Mouse (Mus musculus): ENCODE data around the gene Map6.

Gene Map6

DNA sequence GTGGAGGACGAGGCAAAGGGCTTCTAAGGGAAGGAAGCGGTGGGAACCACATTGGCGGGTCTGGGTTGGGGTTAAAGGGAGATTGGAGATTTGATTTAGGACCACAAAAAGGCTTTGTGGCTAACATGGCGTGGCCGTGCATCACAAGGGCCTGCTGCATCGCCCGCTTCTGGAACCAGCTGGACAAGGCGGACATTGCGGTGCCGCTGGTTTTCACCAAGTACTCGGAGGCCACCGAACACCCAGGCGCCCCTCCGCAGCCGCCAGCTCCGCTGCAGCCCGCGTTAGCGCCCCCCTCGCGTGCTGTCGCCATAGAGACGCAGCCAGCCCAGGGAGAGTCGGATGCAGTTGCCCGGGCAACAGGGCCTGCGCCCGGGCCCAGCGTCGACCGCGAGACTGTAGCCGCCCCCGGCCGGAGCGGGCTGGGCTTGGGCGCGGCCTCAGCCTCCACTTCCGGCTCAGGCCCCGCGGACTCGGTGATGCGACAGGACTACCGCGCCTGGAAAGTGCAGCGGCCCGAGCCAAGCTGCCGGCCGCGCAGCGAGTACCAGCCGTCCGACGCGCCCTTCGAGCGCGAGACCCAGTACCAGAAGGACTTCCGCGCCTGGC, 754 bp downstream of the Map6 start:
- peak; percentile 98 for DNase-seq

DNA sequence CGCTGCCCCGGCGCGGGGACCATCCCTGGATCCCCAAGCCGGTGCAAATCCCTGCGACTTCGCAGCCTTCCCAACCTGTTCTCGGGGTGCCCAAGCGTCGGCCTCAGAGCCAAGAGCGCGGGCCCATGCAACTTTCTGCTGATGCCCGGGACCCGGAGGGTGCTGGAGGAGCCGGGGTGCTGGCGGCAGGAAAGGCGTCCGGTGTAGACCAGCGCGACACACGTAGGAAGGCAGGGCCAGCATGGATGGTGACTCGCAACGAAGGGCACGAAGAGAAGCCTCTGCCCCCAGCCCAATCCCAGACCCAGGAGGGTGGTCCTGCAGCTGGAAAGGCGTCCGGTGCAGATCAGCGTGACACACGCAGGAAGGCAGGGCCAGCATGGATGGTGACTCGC, 1.3 kb downstream of the Map6 start:
- no peak for DNase-seq

DNA sequence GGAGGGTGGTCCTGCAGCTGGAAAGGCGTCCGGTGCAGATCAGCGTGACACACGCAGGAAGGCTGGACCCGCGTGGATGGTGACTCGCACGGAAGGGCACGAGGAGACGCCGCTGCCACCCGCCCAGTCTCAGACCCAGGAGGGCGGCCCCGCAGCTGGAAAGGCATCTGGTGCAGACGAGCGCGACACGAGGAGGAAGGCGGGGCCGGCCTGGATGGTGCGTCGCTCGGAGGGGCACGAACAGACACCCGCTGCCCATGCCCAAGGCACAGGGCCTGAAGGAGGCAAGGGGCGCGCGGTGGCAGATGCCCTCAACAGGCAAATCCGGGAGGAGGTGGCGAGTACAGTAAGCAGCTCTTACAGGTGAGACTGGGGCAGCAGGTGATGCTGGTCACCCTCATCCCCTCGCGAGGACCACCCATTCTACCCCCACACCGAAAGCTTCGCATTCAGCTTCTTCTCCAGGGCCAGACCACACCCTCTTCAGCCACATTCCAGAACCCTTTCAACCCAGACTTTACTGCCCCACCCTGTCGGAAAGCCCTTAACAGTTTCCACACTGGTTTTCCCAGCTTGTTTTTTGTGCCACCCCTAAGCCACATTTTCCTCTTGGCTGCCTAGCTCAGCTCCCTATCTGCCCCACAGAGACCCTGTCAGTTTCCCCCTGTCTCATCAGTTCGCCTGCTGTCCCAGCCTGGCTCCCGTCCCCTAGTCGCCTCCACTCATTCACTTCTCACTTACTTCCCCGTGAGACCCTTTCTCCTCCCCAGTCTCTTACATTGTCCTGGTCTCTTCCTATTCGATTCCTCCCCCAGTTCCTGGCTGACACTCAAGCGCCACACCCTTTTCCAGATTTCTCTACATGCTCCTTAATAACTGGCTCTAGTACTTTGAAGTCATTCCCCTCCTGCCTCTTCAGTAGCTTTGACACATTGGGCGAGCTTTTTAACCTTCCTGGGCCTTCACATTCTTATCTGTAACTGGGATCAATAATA, 2.0 kb downstream of the Map6 start:
- DNase-seq, result peak; percentile 93

DNA sequence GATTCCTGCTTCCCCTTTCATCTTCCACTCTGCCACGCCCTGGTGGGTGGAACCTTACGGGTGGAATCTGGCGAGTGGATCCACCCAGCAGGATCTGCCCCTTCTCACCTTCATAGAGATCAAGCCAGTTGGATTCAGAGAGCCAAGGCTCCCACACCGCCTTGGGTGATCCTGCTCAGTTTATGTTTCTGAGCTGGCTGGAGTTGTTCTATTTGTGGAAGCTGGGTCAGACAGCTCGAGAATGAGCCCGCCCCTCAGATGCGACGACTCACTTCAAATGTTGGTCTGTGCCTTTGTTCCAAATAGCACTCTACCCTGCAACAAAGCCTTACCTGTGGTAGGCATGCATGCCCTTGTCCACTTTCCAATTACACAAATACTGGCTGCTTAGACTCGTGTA, 4.4 kb downstream of the Map6 start:
- DNase-seq, result peak; percentile 89

DNA sequence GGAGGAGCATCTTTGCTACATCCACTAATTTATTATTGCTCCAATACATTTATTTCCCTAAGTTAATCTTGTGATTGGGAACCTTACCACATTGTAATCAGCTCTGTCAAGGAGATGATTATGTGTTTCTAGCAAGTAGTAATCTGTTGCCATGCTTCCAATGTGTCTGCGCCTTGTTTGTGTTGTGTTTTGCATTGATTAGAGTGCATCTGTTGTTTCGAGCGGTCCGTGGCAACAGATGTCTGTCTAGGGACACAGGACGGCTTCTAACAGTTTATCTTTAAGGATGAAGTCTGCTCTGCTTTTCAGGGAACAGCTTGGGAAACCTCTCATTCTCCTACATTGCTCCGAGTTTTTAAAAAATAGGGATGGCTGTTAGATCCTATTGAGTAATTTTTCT, 7.9 kb downstream of the Map6 start:
- DNase-seq, result no peak

DNA sequence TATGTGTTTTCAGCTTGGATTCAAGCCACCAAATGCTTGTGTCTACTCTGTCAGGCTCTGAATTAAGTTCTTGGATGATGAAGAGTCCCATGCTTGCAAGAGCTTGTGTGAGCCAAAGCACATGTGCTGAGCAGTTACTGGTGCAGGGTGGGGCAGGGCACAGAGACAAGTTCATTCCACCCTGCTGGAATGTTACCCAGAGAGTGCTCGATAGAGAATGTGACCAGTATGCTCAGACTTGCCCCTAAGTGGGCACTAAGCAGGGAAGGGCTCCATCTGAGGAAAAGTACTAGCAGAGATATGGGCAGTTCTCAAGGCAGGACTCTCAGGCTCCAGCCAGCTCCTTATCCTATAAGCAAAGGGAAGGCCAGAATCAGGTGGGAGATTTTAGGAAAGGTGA, 9.4 kb downstream of the Map6 start:
- no peak for DNase-seq

DNA sequence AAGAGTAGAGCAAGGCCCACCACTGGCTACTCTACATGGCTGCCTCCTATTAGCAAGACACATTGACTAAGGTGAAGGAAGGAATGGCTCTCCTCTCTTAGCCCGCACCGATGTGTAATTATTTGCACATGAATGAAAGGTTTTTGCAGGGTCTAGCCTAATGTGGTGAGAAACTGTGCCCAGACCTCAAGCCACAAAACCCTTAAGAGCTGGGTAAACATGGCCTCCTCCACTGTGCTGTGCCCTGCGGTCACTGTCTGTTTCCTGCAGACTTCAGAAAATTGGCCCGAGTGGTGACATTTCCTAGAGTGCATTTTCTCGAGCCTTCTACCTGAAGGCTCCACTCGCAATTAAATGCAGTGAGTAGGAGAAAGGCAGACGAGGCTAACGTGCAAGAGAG, 11.1 kb downstream of the Map6 start:
- no peak for DNase-seq

DNA sequence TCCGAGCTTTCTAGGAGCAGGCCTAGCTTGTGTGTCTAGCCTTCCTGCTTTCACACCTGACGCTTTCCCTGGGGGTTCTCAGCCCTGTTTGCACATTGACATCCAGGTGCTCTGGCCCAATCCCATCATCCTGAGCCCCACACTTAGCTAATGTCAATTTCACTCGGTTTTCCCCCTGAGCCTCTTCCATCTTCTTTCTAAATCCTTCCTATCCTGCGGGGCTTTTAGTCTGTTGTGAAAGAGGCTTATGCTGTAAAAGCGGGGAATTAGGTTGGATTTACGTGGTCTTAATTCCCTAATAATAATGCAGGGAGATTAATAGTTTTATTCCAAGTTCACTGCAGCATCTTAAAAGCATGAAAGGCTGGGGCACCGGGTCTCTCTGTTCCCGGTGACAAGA, 12.3 kb downstream of the Map6 start:
- DNase-seq, result no peak

DNA sequence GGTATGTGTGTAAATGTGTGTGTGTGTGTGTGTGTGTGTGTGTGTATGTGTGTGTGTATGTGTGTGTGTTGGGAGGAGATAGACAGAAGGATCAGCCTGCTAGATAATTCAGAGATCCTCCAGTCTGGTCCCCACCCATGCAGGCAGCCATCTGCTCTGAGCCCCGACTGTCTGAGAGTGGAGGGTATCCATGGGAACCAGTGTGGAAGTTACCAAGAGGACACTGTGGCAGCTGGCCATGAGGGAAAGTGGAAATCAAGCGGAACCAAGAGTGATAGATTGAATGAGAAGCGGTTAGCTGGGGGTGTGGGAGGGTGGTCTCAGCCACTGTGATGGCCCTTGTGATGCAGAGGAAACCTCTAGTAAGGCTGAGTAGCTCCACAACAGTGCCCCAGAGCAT, 20.0 kb downstream of the Map6 start:
- DNase-seq, result no peak

DNA sequence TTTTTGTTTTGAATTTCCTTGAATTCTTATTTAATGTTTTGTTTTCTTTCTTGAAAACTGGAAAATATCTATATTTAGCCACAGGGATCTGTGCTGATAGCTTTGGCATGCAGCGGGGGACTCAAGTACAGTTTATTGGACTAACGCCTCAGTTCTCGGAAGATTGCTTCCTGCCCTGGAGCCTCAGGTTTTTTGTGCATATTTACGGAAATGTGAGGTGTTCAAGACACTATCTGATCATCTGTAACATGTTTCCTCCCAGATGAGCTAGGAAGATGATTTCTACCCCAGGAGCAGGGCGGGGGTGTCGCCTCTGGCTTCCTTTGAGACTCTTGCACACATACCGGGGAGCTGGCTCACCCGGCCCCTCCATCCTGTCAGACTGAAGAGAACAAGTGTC, 22.8 kb downstream of the Map6 start:
- DNase-seq, result peak; percentile 96

DNA sequence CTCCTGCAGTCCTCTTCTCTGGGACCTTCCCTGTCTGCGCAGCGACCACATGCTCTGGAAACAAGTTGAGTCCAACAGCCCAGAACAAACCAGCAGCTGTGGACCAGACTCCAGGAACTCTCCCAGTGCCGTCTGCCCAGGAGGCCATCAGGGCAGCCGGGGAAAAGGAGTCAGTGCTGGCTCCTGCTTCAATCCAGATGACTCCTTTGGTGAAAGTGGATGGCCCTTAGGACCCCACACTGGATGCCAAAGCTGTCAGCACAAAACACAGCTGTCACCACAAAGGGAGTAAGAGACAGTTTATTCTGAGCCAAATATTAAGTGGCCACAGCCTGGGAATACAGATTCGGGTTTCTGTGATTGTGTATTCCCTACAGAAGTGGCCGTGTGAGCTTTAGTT, 23.7 kb downstream of the Map6 start:
- peak; percentile 93 for DNase-seq

DNA sequence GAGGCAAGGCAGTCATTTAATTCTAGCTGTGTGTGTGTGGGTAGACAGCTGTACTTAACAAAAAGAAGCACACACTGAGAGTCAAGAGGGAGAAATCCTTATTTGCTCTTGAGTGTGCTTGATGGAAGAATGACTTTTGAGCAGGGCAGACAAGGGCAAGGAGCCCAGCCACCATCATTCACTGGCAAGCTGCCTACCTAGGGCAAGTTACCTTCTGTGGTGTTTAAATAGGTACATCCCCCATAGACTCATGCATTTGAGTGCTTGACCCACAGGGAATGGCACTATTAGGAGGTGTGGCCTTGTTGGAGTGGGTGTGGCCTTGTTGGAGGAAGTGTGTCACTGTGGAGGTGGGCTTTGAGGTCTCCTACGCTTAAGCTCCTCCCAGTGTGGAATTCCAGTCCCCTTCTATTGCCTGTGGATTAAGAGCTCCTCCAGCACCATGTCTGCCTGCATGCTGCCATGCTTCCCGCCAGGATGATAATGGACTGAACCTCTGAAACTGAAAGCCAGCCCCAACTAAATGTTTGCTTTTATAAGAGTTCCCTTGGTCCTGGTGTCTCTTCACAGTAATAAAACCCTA, 27.0 kb downstream of the Map6 start:
- no peak for DNase-seq

DNA sequence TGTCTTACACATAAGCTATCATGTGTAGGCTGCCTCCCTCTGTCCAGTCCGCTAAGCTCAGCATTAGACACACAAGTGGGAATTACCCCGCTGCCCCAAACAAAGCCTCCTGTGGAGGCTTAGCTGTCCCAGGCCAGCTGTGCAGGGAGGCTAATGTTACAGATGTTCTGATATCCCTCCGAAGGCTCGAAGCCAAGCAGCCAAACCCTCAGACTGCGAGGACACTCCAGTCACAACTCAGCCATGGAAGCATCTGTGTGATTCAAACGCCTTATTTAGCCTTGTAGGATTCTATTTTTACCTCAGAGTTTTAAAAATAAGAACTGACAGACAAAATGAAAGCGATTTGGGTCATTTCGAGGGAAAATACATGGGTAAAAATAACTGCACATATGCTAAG, 27.9 kb downstream of the Map6 start:
- peak; percentile 94 for DNase-seq

DNA sequence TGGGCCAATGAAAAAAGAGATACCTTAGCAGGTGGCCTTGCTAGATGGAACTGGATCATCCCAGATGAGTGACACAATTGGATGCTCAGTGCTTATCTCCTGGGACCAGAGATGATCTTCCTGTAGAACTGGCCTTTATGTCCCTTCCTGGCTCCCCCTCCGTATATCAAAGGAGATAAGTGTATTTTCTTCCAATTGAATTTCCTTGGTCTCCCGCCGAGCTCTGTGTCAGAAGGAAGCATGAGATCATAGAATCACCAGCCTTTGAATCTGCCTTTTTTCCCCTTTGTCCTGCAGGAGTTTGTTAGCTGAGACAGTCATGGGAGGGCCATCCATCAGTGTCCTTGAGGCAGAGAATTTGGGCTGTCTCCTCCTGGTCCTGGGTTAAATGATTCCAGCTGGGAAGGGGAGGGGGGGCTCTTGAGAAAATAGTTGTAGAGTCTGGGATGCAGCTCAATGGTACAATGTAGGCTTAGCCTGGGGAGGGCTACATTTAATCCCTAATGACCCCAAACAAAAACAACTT, 33.5 kb downstream of the Map6 start:
- no peak for DNase-seq

DNA sequence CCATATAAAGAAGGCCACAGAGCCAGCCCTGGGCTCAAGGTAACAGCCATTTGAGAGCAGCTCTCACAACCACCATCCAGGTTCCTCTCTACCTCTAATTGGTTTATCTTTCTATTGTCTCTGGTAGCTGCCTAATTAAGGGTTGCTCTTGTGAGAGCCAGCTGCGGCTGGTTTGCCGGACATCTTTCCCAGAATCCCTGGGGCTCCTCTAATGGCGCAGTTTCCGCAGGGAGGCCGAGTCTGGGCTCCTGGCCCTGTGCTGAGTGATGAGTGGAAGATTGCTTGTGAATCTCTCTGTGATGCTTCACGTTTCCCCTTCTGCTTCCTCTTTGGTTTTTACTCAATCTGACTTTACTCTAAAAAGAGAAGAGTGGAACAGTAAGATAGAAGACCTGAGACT, 36.8 kb downstream of the Map6 start:
- DNase-seq, result peak; percentile 90

DNA sequence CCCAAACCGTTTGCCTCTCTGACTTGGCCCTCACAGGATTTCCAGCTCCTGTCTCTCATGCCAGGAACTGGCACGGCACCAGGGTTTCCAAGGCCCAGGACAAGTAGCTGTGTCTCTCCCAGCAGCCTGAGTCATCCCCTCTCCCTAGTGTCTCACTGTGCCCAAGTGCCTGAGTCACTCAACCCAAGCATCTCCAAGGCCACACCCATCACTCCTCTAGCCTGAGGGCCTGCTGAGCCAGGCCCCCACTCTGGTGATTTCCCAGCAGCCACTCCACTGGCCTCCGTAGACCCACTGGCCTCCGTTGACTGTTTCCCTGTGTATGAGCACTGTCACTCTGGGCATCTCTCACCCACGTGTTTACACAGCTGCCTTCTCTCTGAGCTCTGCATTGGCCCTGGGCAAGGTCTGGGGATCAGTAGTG, 37.7 kb downstream of the Map6 start:
- peak; percentile 98 for DNase-seq

DNA sequence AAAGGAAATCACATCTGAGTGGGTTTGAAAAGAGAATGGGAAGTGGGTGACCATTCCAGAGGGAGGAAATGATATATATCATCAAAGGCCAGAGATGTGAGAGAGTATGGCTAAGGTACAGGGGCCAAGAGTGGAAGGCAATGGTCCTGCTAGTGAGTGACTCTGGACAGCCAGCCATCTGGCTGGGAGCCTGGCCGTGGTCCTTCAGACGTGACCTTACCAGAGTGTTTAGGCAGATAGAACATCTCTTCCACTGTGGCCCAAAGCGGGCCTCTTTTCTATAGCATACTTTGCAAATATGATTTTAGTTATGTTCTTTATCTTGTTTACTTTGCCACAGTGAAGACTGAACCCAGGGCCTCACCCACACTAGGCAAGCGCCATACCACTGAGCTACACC, 38.4 kb downstream of the Map6 start:
- no peak for DNase-seq

DNA sequence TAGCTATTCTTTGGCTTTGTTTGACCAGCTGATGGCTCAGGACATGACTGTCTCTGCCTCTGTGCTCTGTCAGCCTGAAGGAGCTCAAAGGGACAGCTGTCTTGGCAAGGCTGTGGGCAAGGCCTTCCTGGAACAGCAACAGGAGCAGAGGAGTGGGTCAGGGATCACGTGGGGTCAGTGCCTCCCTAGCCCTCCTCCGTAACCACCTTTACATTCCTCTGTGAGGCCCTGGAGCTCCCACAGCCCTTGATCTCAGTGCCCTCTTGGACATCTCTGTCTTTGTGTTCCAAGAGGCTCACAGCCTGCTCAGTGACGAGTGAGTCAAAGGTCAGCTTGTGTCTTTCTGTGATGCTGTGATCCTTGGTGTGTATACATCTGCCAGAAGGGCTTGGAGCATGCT, 39.4 kb downstream of the Map6 start:
- DNase-seq, result no peak

DNA sequence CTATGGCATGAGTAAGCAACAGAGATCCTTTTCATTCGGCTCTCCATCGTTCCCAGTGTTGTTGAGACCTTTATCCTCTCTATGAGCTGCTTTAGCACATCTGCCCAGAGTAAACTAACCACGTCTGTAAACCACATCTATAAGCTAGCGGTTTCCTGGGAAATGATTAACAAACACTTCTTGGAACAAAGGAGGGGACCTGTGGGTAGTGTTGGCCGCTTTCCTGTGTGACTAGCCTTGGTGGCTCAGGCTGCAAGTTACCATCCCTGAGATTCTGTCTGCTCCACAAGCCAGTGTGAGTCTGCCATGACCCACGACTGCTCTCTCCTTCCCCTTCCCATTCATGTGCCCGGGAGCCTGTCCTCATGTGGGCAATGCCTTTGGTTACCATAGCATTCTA, 44.2 kb downstream of the Map6 start:
- no peak for DNase-seq

DNA sequence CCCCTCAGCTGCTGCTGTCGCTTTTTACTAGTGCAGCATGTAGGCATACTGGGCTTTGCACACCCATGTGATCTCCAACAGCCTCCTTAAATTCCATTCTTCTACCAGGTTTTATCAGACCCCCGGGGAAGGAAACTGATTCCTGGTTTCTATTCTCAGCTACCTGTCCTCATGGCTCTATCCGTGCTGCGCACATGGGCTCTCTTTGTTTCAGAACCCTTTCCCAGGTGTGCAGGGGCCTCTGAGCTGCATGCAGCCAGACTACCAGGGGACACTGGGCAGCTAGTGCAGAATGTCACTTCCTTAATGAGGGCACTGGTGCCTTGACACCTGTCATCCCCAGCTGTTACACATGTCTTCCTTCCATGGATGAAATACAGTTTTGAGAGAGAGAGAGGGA, 44.8 kb downstream of the Map6 start:
- no peak for DNase-seq

DNA sequence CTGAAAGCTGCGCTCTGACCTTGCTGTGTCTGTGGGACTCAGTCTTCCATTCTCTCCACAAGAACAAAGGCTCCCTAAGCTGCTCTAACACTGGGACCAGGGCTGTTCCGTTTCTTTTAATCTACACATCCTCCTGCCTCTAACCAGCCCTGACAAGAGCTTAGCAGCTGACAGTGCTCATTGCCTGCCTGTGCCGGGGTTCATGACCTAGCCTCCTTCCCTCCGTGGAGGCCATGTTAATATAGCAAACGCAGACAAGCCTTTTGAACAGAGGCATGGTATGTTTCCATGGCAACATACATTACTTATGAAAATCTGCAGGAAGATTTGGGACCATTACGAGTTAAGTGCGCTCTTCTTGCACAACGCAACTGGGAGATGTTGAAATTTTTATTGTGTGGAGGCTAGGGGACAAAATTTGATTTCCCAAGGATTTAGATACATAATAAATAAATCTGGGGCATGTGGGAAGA, 45.5 kb downstream of the Map6 start:
- DNase-seq, result no peak

DNA sequence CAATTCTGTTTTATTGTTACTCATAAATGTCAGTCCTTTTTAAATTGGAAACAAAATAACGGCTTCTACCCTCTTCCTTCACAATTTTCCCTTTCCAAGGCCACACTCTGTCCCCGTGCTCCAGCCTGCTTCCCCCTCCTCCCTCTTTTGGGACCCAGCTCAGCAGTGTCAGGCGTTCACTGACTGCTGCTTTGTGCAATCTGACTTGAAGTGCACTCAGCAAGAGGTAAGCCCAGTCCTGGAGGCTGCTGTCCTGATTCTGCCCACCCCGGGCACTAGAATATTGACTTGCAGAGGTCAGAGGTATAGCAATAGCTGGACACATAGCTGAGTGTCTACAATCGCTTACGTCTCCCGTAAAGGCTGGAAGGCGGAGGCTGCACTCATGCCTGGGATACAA, 46.0 kb downstream of the Map6 start:
- no peak for DNase-seq

DNA sequence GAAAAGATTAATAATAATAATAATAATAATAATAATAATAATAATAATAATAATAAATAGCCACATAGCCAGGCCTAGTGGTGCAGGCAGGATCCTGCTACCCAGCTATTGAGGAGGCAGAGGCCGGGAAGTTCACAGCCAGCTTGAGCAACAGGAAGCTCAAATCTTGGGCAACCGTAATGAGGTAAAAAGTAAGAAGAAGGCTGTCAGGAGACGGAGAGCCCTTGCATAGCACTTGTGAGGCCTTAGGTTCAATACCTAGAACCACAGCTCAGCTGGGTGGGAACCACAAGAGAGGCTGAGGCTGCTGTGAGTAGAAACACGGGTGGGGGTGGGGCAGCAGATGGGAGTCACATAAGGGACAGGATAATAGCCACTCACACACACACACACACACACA, 47.3 kb downstream of the Map6 start:
- DNase-seq, result no peak

DNA sequence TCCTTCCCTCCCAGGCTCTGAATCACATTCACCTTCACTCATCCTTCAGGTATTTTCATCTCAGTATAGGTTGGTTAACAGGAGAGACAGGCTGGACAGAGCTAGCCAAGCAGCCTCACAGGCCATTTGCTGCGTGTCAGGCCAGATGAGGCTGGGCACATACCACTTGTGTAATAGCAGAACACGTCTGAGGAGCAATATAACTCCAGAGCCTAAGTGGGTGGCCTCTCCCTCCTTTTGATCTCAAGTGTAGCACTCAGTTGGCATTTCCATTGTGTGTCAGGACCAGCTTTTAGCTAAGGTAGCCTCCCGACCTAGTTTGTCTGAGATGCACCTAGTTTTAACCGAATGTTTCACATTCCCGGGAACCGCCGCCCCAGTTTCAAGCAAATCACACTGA, 49.0 kb downstream of the Map6 start:
- no peak for DNase-seq

Measured in heart, adult 11 months (tissue).